Mouse (Mus musculus): ENCODE data around the gene Lnx2. TPM values are rescaled to one million over a fixed set of nuclear protein-coding genes. Genes with fewer than 3 reads are reported as not detected.

The Lnx2 gene
- polyA plus RNA-seq, 1 experiment from 2014 or later = 5.0 TPM

- no peak overlapping the region for H3K9ac ChIP-seq
- H3K36me3 ChIP-seq (replicated peaks; ENCODE audit: control insufficient read depth, insufficient read depth) = peaks cover 6% of the 10 kb centered on the region
- DNase-seq (ENCODE audit: low spot score) (no peak), ATAC-seq (ENCODE audit: low FRiP score) (no peak)
- no peak overlapping the region for H3K27ac ChIP-seq
- no peak overlapping the region for H3K4me3 ChIP-seq (replicated peaks; ENCODE audit: low read length)
- H3K4me1 ChIP-seq (replicated peaks; ENCODE audit: control insufficient read depth, insufficient read depth, low read length) = no peaks in the 10 kb centered on the region
- 78% methylated on average over 9 of the region's 9 CpGs for WGBS
- H3K4me2 ChIP-seq (replicated peaks) = no peak overlapping the region
- H3K9me3 ChIP-seq (ENCODE audit: control insufficient read depth, low read length) = no peaks in the 10 kb centered on the region
- no peaks in the 10 kb centered on the region for H3K27me3 ChIP-seq (ENCODE audit: control insufficient read depth, insufficient read depth, low read length)
Measured at GRCm38 (mm10) chr5:147085201-147085894, 9.0 kb upstream of the Lnx2 start.

- Histone ChIP-seq H3K27me3 (ENCODE audit: control insufficient read depth, insufficient read depth, low read length) (no peaks in the 10 kb centered on the region), H3K9ac (peak overlapping the region; percentile 76), H3K4me2 (replicated peaks) (peak overlapping the region; percentile 82), H3K4me3 (replicated peaks; ENCODE audit: low read length) (peak overlapping the region; percentile 65), H3K27ac (no peak overlapping the region), H3K36me3 (replicated peaks; ENCODE audit: control insufficient read depth, insufficient read depth) (peaks cover 4% of the 10 kb centered on the region; the same call in 1 of the 2 replicates), H3K9me3 (ENCODE audit: control insufficient read depth, low read length) (no peaks in the 10 kb centered on the region), H3K4me1 (replicated peaks; ENCODE audit: control insufficient read depth, insufficient read depth, low read length) (peaks cover 14% of the 10 kb centered on the region)
- no peak for DNase-seq (ENCODE audit: low spot score)
- no peak for ATAC-seq (ENCODE audit: low FRiP score)
- 51% methylated on average over 11 of the region's 11 CpGs for whole genome bisulfite sequencing
Measured at GRCm38 (mm10) chr5:147078110-147078900, 1.9 kb upstream of the Lnx2 start.

- H3K27me3 ChIP-seq (ENCODE audit: control insufficient read depth, insufficient read depth, low read length) = no peaks in the 10 kb centered on the region
- peak overlapping the region; percentile 65 for H3K4me3 ChIP-seq (replicated peaks; ENCODE audit: low read length)
- H3K9ac ChIP-seq = peak overlapping the region; percentile 76
- no peaks in the 10 kb centered on the region for H3K9me3 ChIP-seq (ENCODE audit: control insufficient read depth, low read length)
- under 1% methylated on average over 56 of the region's 57 CpGs for WGBS
- DNase-seq (ENCODE audit: low spot score) = peak; percentile 87
- peaks cover 14% of the 10 kb centered on the region for H3K4me1 ChIP-seq (replicated peaks; ENCODE audit: control insufficient read depth, insufficient read depth, low read length)
- peaks cover 4% of the 10 kb centered on the region; the same call in 1 of the 2 replicates for H3K36me3 ChIP-seq (replicated peaks; ENCODE audit: control insufficient read depth, insufficient read depth)
- ATAC-seq (ENCODE audit: low FRiP score) = peak; percentile 75
- peak overlapping the region; percentile 84 for H3K27ac ChIP-seq
- peak overlapping the region; percentile 82 for H3K4me2 ChIP-seq (replicated peaks)
Measured at GRCm38 (mm10) chr5:147077305-147078034, 1.1 kb upstream of the Lnx2 start.

GRCm38 (mm10) chr5:147076799-147077165 lies 396 bp upstream of the Lnx2 start, which contains the start of gene Polr1d:
TSS of gene Polr1d (plus strand) at chr5:147077050.
- peak within 1 kb of the TSS; percentile 65 for H3K4me3 ChIP-seq (replicated peaks; ENCODE audit: low read length)

GRCm38 (mm10) chr5:147075103-147076025 lies 1.0 kb downstream of the Lnx2 start:
- peak overlapping the region; percentile 76 for H3K9ac ChIP-seq
- WGBS = 16% methylated on average over 21 of the region's 21 CpGs
- no peaks in the 10 kb centered on the region; the same call in 1 of the 2 replicates for H3K36me3 ChIP-seq (replicated peaks; ENCODE audit: control insufficient read depth, insufficient read depth)
- ATAC-seq (ENCODE audit: low FRiP score) (no peak), DNase-seq (ENCODE audit: low spot score) (peak; percentile 35)
- no peaks in the 10 kb centered on the region for H3K9me3 ChIP-seq (ENCODE audit: control insufficient read depth, low read length)
- no peaks in the 10 kb centered on the region for H3K27me3 ChIP-seq (ENCODE audit: control insufficient read depth, insufficient read depth, low read length)
- H3K27ac ChIP-seq = peak overlapping the region; percentile 34; the same call in 1 of the 2 replicates
- H3K4me3 ChIP-seq (replicated peaks; ENCODE audit: low read length) = peak overlapping the region; percentile 65
- peak overlapping the region; percentile 82 for H3K4me2 ChIP-seq (replicated peaks)
- peaks cover 14% of the 10 kb centered on the region for H3K4me1 ChIP-seq (replicated peaks; ENCODE audit: control insufficient read depth, insufficient read depth, low read length)

More at GRCm38 (mm10) chr5:147076799-147077165, 396 bp upstream of the Lnx2 start, which contains the start of gene Polr1d:
- Histone ChIP-seq H3K27ac (peak within 1 kb of the TSS; percentile 84), H3K27me3 (ENCODE audit: control insufficient read depth, insufficient read depth, low read length) (no peaks in the 10 kb centered on the region), H3K9me3 (ENCODE audit: control insufficient read depth, low read length) (no peaks in the 10 kb centered on the region), H3K9ac (peak within 1 kb of the TSS; percentile 76), H3K36me3 (replicated peaks; ENCODE audit: control insufficient read depth, insufficient read depth) (peaks cover 4% of the 10 kb centered on the region; the same call in 1 of the 2 replicates), H3K4me2 (replicated peaks) (peak within 1 kb of the TSS; percentile 82), H3K4me1 (replicated peaks; ENCODE audit: control insufficient read depth, insufficient read depth, low read length) (peaks cover 14% of the 10 kb centered on the region)
- WGBS = 1% methylated on average over 17 of the region's 17 CpGs
- ATAC-seq (ENCODE audit: low FRiP score) = no peak; the same call in 1 of the 2 replicates
- no peak for DNase-seq (ENCODE audit: low spot score)

GRCm38 (mm10) chr5:147073805-147074204 lies 2.6 kb downstream of the Lnx2 start:
- Histone ChIP-seq H3K4me1 (replicated peaks; ENCODE audit: control insufficient read depth, insufficient read depth, low read length) (peaks cover 11% of the 10 kb centered on the region), H3K4me3 (replicated peaks; ENCODE audit: low read length) (no peak overlapping the region), H3K27me3 (ENCODE audit: control insufficient read depth, insufficient read depth, low read length) (no peaks in the 10 kb centered on the region), H3K36me3 (replicated peaks; ENCODE audit: control insufficient read depth, insufficient read depth) (no peaks in the 10 kb centered on the region), H3K9me3 (ENCODE audit: control insufficient read depth, low read length) (no peaks in the 10 kb centered on the region), H3K27ac (no peak overlapping the region), H3K4me2 (replicated peaks) (no peak overlapping the region), H3K9ac (no peak overlapping the region)
- ATAC-seq (ENCODE audit: low FRiP score) (no peak), DNase-seq (ENCODE audit: low spot score) (no peak)
- 91% methylated on average over 6 of the region's 6 CpGs for WGBS

- Histone ChIP-seq H3K4me2 (replicated peaks) (no peak overlapping the region), H3K27ac (no peak overlapping the region), H3K9me3 (ENCODE audit: control insufficient read depth, low read length) (no peaks in the 10 kb centered on the region), H3K4me3 (replicated peaks; ENCODE audit: low read length) (no peak overlapping the region), H3K9ac (no peak overlapping the region), H3K4me1 (replicated peaks; ENCODE audit: control insufficient read depth, insufficient read depth, low read length) (no peaks in the 10 kb centered on the region), H3K36me3 (replicated peaks; ENCODE audit: control insufficient read depth, insufficient read depth) (no peaks in the 10 kb centered on the region), H3K27me3 (ENCODE audit: control insufficient read depth, insufficient read depth, low read length) (no peaks in the 10 kb centered on the region)
- DNase-seq (ENCODE audit: low spot score) (no peak), ATAC-seq (ENCODE audit: low FRiP score) (no peak)
- 57% methylated on average over 4 of the region's 4 CpGs for WGBS
Measured at GRCm38 (mm10) chr5:147071886-147072285, 4.5 kb downstream of the Lnx2 start.

- Histone ChIP-seq H3K9ac (no peak overlapping the region), H3K4me1 (replicated peaks; ENCODE audit: control insufficient read depth, insufficient read depth, low read length) (no peaks in the 10 kb centered on the region), H3K4me2 (replicated peaks) (no peak overlapping the region), H3K36me3 (replicated peaks; ENCODE audit: control insufficient read depth, insufficient read depth) (no peaks in the 10 kb centered on the region), H3K9me3 (ENCODE audit: control insufficient read depth, low read length) (no peaks in the 10 kb centered on the region), H3K4me3 (replicated peaks; ENCODE audit: low read length) (no peak overlapping the region), H3K27ac (no peak overlapping the region), H3K27me3 (ENCODE audit: control insufficient read depth, insufficient read depth, low read length) (no peaks in the 10 kb centered on the region)
- ATAC-seq (ENCODE audit: low FRiP score) = no peak
- DNase-seq (ENCODE audit: low spot score) = no peak
- 79% methylated on average over 16 of the region's 16 CpGs for WGBS
Measured at GRCm38 (mm10) chr5:147070791-147071516, 5.4 kb downstream of the Lnx2 start.

Measured in hindbrain, embryonic 14.5 days (tissue).